Mouse (Mus musculus) right cerebral cortex, postnatal 36 days (tissue): ENCODE results near the gene Sypl2.
A peak's percentile ranks its signal among the peaks of the same experiment; 100 is the strongest.

Experiments
- DNase-seq, 2 experiments: peaks; one replicate each; pipeline ENCODE4 v3.0.0; 2022; ENCODE audit warnings: low spot score in 2 of 2, mixed read lengths in 1 of 2

The Sypl2 gene

DNA sequence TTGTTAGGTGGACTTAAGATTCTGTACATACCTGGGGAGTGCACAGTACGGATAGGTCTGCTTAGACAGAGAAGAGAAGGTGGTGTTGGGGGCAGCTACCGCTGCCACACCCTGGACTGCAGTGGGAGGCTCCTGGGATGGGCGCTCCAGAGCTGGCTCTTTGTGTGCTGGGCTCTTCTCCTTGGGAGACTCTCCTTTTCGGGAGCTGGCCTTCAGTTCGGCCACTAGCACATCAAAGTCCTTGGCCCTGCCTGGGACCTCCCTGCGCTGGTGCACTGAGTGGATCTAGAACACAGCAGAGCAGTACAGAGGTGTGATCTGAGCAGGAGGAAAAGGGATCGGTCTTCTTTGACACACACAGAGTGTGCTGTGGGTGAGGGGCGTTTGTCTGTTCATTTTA lies 20.8 kb downstream of the Sypl2 start:
- DNase-seq: no peak

DNA sequence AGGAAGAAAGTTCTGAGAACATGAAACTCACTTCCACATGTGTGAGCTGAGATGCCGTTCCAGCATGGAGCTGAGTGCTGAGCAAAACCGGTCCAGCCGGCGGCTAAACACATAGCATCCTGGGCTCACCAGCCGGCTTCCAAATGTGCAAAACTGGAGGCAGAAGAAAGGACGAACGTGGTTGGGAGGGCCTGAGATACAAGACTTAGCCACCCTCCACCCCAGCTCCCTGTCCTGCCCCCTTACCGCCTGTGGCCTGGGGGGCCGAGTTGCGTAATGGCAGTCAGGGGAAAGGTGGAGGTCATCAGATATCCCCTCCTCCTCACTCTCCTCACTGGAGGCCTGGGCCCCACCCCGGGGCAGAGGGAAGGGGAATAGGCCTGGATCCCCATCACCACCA lies 22.0 kb downstream of the Sypl2 start:
- no peak for DNase-seq

DNA sequence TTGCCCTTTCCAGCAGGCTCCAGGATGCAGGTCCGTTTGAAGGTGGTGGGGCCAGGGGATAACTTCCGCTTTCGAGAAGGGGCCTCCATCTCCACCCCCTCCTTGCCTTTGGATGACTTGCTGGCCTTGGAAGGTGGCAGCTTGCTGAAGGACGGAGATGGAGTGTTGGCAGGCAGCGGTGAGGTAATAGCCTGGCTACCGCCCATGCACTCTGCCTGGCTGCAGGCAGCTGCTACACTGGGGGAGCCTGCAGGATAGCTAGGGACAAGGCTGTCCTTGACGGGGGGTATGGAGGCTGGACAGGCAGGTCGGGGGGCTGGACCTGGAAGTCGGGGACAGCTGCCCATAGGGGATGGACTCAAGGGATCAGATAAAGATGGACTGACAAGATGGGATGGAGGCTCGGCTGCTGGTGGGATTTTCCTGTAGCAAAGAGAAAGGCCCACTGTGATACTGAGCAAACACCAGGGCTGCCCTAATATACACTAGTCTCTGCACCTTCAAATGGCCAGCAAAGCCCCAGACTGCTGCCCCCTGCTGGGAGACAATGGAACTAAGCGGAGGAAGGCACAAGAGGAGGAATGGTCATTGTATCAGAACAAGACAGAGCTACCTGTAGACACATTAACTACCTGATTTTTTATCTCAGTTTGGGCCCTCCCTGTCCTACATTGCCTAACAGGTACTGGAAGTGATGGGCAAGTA lies 22.7 kb downstream of the Sypl2 start:
- peak in 1 of 2 experiments; percentile 72 for DNase-seq

DNA sequence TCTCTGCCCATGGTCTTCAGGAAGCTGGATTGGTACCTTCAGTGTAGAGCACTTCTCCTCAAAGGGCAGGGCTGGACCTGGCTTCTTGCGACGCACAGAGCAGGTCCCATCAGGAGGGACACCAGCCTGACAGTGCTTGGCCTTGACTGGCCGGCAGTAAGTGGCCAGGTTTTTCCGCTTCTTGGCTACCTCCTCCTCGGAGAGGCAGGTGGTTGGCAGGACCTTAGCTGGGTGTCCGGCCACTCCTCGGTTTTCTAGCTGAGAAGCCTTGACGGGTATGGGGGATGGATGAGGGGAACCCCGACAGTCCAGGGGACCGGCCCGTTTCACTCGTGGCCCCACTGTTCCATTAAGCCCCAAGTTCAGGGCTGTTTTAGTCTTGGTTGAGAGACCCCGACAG lies 23.2 kb downstream of the Sypl2 start:
- DNase-seq: no peak

DNA sequence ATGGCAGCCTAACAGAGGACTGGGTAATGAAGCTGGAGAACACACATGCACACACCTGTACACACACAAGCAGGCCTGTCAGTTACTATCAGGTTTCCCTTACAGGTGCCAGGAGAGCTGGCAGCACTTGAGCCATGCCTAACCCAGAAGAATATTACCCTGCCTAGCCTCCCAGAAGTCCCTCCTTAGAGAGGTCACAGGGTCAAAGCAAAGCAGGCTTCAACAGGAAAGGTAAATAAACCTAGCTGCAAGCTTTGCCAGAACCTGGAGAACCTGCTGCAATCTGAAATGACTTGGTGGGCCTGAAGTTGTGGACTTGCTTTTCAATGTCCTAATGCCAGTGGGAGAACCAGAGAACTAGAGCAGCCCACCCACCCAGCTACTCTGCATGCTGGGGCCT lies 23.9 kb downstream of the Sypl2 start:
- no peak for DNase-seq

DNA sequence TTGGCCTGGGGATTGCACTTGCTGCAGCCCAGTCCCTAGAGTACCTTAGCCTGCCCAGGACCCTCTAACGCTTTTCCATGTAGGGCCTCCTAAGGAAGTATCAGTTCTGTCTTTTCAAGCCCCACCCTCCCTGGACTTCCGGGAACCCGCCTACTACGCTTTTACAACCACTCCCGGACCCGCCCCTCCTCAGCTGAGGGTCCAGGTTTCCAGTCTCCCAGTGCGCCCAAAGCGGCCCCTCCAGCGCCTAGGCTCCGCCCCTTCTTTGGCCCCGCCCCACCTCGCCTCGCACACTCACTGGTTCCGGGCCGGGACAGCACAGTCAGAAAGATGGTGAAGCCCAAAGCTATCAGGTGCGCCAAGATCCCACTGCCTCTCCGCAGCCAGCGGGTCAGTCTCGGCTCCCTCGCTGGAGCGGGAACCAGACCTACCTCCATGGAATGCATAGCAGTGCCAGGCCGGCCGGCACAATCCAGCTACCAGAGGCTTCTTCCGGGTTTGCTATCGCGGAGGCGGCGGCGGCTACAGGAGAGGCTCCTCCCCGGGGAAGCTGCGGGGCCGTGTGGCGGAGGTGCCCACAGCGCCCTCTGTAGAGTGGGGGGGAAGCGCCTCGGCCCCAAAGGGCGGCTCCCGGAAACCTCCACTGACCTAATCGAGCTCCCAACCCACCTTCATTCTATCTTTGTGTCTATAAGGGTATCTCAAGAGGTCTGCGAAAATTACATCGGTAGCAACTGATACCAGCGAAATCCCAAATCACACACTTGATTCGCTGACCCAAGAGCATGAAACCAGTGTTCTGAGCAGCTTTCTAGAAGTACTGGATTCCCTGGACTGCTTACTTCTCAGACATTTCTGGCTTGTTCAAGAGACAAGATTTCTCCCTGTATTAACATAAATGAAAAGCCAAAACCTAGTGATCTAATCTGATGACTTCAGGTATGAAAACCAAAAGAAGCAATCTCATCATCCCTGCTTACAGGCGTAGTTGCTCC lies 25.8 kb downstream of the Sypl2 start, which contains the start of gene Cyb561d1:
TSS of gene Cyb561d1 (minus strand) at position 884 of the 995 bp plus-strand sequence.
- peak; percentile 80 to 86 for DNase-seq

DNA sequence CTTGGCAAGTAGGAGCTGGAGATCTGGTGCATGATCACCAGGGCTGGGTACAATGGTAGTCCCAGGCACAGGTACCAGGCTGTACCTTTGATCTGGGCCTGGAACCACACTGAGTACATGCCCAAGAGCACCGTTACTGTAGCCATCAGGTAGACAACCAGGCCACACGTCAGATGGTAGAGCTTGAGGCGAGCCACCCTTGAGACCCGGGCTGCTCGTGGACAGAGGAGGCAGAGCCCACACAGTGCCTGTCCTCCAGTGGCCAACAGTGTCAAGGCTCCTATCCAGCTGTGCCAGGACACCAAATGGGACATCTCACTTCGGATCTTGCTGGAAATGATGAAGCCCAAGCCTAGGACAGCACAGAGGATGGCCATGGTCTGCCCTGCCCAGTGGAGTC lies 27.2 kb downstream of the Sypl2 start:
- no peak for DNase-seq

DNA sequence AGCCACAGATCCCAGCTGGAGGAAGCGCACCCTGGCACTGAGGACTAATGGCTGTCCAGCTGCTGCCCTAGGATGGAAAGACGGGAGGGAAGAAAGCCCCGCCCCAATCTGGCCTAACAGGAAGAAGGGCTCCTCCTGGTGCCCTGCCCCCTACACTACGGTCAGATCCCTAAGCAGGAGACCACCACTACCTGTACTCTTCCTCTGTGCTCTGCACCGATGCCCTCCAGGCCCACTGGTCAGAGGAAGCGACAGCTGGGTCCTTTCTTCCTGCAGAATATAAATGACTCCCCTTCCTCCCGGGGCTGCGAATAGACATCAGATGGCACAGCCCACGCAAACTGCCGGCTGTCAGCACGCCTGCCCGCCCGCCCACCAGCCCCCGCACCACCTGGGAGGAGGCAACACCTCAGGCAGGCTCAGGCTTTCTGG lies 29.4 kb downstream of the Sypl2 start:
- DNase-seq: peak; percentile 77 to 84

DNA sequence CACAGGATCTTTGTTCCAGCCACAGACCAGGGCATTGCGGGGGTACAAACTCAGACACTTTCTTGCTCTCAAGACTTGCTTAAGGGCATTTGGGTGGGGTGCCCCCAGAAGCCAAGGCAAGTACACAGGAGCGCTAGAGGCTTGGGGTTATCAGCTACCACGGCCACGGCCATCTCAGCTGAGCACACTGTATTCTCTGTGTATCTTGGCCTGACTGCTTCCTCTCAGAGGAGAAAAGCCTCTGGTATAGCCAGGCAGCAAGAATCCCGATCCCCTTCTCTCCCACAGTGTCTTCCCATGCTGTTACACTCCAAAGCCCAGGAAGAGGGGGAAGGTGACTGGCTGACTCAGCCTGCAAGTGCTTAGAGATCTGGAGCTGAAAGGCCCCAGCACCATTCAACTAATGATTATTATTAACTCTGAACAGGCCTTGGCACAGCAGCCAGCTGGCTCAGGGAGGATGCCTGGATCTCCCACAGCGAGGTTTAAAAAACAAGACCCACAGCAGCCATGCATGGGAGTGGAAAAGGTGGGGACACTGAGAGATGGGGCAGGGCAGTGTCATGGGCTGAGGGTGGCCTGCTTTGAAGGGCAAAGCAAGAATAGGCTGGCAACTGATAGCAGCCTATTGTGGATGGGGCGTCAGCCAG lies 30.4 kb downstream of the Sypl2 start:
- DNase-seq: no peak

DNA sequence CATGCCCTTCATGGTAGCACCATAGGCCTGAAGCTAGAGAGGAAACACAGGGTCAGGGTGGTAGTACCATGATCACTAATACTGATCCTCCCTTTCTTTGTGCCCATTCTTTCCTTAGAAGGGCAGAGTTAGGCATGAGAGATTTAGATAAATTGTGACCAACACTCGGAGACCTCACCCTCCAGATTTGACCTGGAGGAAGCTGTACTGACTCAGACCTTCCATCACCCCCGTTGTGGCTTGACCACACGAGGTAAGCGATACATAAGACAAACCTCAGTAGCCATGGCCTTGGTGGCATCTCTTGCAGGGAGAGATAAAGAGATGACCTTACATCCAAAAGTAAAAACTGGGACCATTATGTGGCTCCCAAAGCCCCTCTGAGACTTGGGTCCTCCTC lies 31.2 kb downstream of the Sypl2 start:
- no peak for DNase-seq

DNA sequence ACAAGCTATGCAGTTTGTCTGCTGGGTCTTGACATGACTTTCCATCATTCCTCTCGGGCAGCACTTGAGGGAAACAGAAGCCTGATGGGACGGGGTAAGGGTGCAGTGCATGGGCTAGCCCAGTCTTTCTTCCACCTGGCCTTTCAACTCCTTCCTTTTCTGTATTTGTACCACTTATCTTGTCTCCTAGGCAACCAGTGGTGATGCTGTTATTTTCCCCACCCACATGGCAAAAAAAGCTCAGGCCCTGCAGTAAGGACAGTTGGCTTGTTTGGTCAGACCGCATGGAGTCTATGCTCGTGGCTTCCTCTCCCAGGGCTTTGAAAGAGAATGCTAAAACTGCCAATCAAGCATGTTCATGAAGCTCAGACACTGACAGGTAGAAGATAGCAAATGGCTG lies 32.8 kb downstream of the Sypl2 start:
- no peak for DNase-seq

DNA sequence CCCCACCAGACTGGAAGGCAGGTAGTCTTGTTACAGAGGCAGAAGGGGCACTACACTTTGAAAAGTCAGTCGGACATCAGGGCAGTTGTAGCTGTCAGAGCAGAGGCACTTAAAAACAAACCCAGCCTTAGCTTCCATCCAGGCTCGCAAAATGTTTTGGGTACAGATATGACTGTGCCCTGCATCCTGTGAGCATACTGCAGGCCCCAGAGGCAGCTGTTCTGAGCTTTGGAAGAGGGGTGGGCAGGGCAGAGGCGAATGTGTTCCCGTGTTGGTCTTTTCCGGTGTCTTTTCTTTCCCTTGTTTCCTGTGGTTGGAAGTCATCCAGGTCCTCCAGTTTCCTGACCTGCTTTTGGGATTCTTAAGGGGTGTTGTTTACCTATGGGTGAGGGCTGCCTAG lies 36.6 kb downstream of the Sypl2 start:
- no peak for DNase-seq

DNA sequence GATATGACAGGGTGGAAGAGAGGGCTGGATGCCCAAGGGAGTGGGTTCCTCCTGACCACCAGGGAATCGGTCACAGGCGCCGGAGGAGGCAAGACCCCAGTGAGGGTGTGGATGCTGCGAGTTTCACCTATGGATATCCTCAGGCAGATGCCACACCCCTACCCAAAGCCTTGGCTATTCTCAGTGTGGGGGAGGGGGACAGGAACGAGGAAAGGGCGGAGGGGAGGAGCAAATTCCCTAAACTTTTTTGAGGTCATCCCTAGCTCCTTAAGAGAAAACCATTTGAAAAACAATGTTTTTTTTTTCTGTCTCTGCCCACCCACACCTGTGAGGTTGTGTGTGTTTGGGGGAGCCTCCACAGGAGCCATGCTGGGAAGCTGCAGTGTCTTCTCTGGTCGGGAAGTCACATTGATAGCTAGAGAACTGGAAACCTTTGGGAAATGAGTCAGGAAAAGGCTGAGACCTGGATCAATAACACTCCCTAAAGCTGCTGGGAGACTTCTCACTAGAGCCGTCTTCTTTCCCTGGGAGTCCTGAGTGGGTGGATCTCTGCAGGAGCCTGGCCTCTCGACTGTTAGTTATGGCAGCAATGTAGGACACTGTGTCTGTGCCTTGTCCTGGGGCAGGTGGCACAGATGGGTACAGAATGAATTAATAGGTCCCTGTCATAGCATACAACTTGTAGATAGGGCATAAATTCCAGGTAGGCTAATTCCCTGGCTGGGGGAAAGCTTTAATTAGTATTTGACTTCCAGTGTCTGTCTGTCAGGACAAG lies 37.5 kb downstream of the Sypl2 start:
- no peak for DNase-seq

DNA sequence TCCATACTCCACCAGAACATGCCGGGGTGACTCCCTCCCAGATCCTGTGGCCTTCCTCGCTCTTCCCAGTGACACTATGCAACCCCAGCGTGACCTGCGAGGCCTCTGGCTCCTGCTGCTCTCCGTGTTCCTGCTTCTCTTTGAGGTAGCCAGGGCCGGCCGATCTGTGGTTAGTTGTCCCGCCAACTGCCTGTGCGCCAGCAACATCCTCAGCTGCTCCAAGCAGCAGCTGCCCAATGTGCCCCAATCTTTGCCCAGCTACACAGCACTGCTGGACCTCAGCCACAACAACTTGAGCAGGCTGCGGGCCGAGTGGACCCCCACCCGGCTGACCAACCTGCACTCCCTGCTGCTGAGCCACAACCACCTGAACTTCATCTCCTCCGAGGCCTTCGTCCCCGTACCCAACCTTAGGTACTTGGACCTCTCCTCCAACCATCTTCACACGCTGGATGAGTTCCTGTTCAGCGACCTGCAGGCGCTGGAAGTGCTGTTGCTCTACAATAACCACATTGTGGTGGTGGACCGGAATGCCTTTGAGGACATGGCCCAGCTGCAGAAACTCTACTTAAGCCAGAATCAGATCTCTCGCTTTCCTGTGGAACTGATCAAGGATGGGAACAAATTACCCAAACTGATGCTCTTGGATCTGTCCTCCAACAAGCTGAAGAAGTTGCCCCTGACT lies 39.2 kb downstream of the Sypl2 start:
- no peak for DNase-seq

DNA sequence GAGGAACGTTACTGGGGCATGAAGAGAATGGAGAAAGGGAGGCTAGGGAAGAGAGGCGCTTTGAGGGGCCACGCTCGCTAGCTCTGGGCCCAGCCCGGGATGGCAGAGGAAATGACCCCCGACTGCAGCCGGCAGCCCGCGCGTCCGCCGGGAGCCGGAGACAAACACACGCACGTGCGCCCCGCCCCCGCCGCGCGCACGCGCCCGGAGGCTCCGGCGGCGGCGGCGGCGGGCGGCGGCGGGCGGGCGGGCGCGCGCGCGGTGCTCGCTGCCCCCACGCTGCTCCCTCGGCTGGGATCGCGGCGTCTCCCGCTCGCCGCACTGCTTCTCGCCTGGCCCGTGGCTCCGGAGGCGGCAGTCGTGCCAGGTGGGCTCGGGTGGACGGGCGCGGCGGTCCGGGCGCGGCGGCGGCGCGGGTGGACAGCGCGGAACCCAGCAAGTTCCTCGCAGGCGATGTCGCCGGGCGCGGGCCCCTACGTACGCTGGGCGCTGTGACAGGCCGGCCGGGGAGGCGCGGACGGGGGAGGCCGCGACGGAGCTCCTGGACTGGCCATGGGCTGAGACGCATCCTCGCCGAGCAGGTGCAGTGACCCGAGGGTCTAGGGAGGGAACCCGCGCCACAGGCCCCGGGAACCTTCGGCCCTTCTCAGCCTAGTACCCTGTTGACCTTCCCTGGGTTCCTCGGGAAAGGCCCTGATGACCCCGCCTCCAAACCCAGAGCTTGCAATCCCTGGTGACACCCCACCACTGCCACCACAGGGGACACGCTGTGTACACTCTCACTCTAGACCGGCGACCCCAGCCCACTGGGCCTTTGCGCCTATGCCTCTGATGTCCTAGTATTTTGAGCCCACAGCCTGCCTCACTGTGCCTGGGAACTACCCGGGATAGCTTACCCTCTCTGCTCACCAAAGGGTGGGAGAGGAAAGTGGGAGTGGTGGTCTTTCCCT lies 40.1 kb downstream of the Sypl2 start, which contains the start of gene Amigo1:
TSS of gene Amigo1 (plus strand) at position 238 of the 950 bp plus-strand sequence.
- DNase-seq: no peak

DNA sequence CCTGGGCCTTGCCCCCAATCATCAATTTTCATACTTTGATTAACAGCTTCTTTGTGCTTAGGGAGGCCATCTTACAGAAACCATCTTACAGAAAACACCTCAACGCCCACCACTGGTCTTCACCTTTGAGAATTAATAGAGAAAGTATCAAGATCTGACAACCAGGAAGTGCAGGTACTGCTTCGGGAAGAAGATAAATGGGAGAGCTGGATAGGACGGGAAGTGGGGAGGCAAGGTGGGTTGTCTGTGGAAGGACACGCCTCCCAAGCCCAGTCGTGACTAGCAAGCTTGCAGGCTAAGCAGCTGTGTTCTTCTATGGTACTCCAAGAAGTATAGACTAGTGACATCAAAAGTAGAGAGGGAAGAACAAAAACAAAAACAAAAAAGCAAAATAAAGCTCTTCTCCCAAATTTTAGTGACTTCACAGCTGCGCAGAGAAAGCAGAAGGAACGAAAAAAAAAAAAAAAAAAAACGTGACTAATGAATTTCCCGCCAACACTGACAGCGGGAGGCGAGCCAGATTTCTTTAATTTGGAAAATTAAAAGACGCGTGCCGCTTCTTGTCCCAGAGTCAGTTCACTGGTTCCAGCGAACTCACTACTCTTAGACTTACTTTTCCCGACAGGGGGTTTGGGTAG lies 40.9 kb downstream of the Sypl2 start:
- no peak for DNase-seq

DNA sequence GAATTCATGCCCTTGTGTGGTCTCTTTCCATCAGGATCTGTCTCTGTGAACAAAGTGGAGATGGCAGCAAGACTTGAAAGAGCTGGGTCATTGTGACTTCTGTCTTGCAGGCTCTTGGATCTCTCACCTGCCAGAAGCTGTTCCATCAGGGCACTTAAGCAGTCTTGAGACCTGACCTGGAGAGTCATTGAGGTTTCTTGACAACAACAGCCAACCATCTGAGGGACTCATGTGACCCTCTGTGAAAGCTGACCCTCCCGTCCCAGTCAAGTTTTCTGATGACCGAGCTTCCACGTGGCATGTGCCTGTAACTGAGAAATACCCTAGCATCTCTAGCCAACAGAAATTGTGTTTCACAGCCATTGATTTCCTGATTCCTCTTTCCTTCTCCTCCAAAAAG lies 41.7 kb downstream of the Sypl2 start:
- DNase-seq: no peak

DNA sequence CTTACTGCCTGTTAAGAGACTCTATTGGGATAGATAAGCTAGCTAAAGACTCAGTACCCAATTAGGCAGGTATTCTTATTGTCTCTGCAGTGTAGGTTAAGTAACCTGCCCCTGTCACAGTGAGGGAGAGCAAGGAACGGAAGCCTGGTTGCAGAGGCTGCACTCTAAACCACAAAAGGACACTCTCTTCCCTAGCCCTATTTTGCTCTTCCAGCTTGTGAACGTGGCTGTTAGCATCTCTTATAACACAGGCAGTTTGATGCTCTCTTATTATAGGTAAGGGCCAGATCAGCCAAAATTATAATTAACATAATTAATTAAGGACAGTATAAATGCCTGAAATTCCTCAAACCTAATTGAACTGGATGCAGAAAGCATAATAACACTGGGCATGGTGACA lies 45.9 kb downstream of the Sypl2 start:
- no peak for DNase-seq
